Mouse (Mus musculus) testis, adult 2 months (tissue): ENCODE measurements around the gene Kcnb1.

Experiments
- CTCF ChIP-seq: fragments of 200-500 bp; IDR thresholded peaks from 2 replicates; pipeline ENCODE4 v1.5.1; 2012; ENCODE audit warnings: low read depth, mild to moderate bottlenecking, inconsistent platforms, low read length, moderate library complexity; ENCODE audit not compliant: control insufficient read depth, insufficient read depth, insufficient replicate concordance
- POLR2A ChIP-seq: fragments of 200-500 bp; IDR thresholded peaks from 2 replicates; pipeline ENCODE4 v1.6.1; 2012; ENCODE audit warnings: low read depth, mild to moderate bottlenecking, inconsistent platforms, low read length, moderate library complexity; ENCODE audit not compliant: control insufficient read depth

DNA sequence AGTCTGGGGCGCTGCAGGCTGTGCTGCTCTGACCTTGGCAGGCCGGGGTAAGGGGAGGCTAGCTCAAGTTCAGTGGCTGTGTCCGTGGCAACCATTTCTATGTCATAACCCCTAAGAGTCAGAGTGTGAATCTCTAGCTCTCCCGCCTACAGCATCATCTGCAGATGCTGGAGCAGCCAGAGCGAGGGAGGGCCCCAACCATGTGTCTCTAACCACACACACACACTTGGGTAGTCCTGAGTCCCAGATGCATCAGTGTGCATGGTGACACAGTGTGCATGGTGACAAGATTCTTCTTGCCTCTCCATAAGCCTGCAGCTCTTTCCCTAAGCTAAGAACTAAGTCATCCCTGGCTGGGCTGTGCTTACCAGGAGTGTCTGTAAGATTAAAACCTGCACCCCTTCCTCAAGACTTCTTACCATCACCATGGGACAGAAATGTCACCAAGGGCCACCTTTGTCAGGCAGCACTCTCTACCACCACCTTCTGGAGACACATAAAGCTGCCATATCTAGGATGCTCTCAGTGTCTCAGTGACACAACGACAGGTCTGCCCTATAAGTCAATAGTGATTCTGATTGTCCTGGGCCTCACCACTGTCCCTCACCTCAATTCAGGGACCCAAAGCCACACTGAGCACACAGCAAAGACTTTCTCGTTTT is 13.7 kb upstream of the Kcnb1 start:
- no peak for TF ChIP-seq CTCF
- no peak for TF ChIP-seq POLR2A
